Mouse (Mus musculus) bone marrow macrophage, adult 2 months (primary cell): ENCODE results near the gene Mfap3. TPM values are rescaled to one million over a fixed set of nuclear protein-coding genes. Genes with fewer than 3 reads are reported as not detected.
"Not testable (repeated sequence)": the region's sequence is repeated elsewhere in the genome, so short reads cannot be mapped to it uniquely, and the experiment has no call there.

Experiments
- H3K27ac ChIP-seq: 2 replicates; pipeline ENCODE4 v1.5.1; 2012; ENCODE audit warnings: low read depth, low read length; ENCODE audit not compliant: insufficient read depth
- H3K4me1 ChIP-seq: 2 replicates; pipeline ENCODE4 v1.6.1; 2012; ENCODE audit warnings: low read length; ENCODE audit not compliant: control insufficient read depth, insufficient read depth
- H3K4me3 ChIP-seq: 2 replicates; pipeline ENCODE4 v1.5.1; 2012; ENCODE audit warnings: mild to moderate bottlenecking, low read length, moderate library complexity; ENCODE audit not compliant: insufficient read depth
- CTCF ChIP-seq: IDR thresholded peaks from 2 replicates; pipeline ENCODE4 v1.5.1; 2012; ENCODE audit warnings: low read depth, mild to moderate bottlenecking, low read length, moderate library complexity
- POLR2A ChIP-seq: IDR thresholded peaks from 2 replicates; pipeline ENCODE4 v1.6.1; 2012; ENCODE audit warnings: mild to moderate bottlenecking, low read depth, low read length, borderline replicate concordance
- polyA plus RNA-seq: library from polyadenylated mRNA; stranded (reverse); fragments of >200 nt; gene quantifications from 2 replicates; pipeline ENCODE4 v1.2.4, GENCODE M21; 2012; ENCODE audit not compliant: missing spikeins, insufficient read depth, insufficient read length

Mfap3 gene
- polyA plus RNA-seq, 1 experiment = 57.1 TPM

GRCm38 (mm10) chr11:57553015-57553780, 34.7 kb downstream of the Mfap3 start:
- no peak overlapping the region for H3K4me3 ChIP-seq
- H3K4me1 ChIP-seq = no peaks in the 10 kb centered on the region
- no peak overlapping the region for H3K27ac ChIP-seq
- TF ChIP-seq POLR2A (no peak), CTCF (no peak)

GRCm38 (mm10) chr11:57557936-57558335, 39.5 kb downstream of the Mfap3 start:
- H3K27ac ChIP-seq, H3K4me3 ChIP-seq, H3K4me1 ChIP-seq: not testable (repeated sequence)

- H3K4me3 ChIP-seq = no peak overlapping the region
- H3K27ac ChIP-seq = no peak overlapping the region
- H3K4me1 ChIP-seq = no peaks in the 10 kb centered on the region
- no peak for TF ChIP-seq CTCF
- no peak for TF ChIP-seq POLR2A
Observed at GRCm38 (mm10) chr11:57564564-57564963, 46.1 kb downstream of the Mfap3 start.

- Histone ChIP-seq H3K4me1 (no peaks in the 10 kb centered on the region), H3K27ac (no peak overlapping the region), H3K4me3 (no peak overlapping the region)
- no peak for TF ChIP-seq POLR2A
- no peak for TF ChIP-seq CTCF
Observed at GRCm38 (mm10) chr11:57566091-57567035, 47.9 kb downstream of the Mfap3 start.

GRCm38 (mm10) chr11:57568950-57569490, 50.6 kb downstream of the Mfap3 start:
- Histone ChIP-seq H3K4me3 (no peak overlapping the region), H3K4me1 (no peaks in the 10 kb centered on the region), H3K27ac (no peak overlapping the region)
- no peak for TF ChIP-seq CTCF
- TF ChIP-seq POLR2A = no peak

- TF ChIP-seq CTCF (no peak), POLR2A (no peak)
- Histone ChIP-seq H3K4me1 (no peaks in the 10 kb centered on the region), H3K27ac (no peak overlapping the region), H3K4me3 (no peak overlapping the region)
Observed at GRCm38 (mm10) chr11:57571035-57571434, 52.6 kb downstream of the Mfap3 start.

GRCm38 (mm10) chr11:57573686-57574274, 55.3 kb downstream of the Mfap3 start:
- H3K27ac ChIP-seq = no peak overlapping the region
- H3K4me1 ChIP-seq = no peaks in the 10 kb centered on the region
- no peak overlapping the region for H3K4me3 ChIP-seq
- TF ChIP-seq CTCF (no peak), POLR2A (no peak)

GRCm38 (mm10) chr11:57576871-57577515, 58.5 kb downstream of the Mfap3 start:
- no peaks in the 10 kb centered on the region for H3K4me1 ChIP-seq
- no peak overlapping the region for H3K27ac ChIP-seq
- TF ChIP-seq POLR2A = no peak
- no peak for TF ChIP-seq CTCF
- H3K4me3 ChIP-seq = no peak overlapping the region
